Mouse (Mus musculus): ENCODE results near the gene Dhx15.

DNA sequence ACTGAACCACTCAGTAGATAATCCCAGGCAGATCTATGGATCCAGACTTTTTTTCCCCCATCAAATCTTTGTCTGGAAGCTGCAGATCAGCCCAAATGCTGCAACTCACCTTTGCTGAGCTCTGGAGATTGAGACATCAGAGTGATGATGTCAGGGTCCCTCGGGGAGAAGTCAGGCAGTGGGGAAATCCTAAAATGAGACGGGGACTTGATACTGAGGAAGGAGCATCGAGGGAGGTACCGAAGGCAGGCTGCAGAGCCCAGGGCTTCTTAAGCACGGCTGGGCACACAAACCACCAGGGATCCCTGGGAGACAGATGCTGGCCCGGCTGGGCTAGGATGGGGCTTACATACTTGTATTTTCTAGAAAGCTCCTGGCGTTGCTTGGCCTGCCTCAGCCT lies 64.1 kb downstream of the Dhx15 start:
- TF ChIP-seq CTCF (IDR thresholded peaks at IDR 0.05; ENCODE audit: low read depth, low read length) (no peak), POLR2A (IDR thresholded peaks at IDR 0.05; ENCODE audit: extremely low read depth, insufficient read depth, low read length) (no peak)
